Mouse (Mus musculus) adrenal gland, postnatal 4 days (tissue): Measurements from ENCODE around the gene Mettl24. TPM values are rescaled to one million over a fixed set of nuclear protein-coding genes. Genes with fewer than 3 reads are reported as not detected.

Experiments
- DNase-seq, 2 experiments: peaks; one replicate each; pipeline ENCODE4 v3.0.0; 2021 to 2022; ENCODE audit warnings: low spot score in 2 of 2, mixed read lengths in 2 of 2
- total RNA-seq, 2 experiments: library from RNA; stranded (reverse); gene quantifications; 2 replicates each; pipeline ENCODE4 v1.2.3; 2021

Gene Mettl24
- total RNA-seq, 2 experiments from 2014 or later = 9.3 to 9.9 TPM

GRCm38 (mm10) chr10:40683868-40684253 lies 779 bp downstream of the Mettl24 start:
- no peak for DNase-seq

GRCm38 (mm10) chr10:40684326-40684725 lies 1.2 kb downstream of the Mettl24 start:
- DNase-seq = no peak

GRCm38 (mm10) chr10:40685641-40686040 lies 2.6 kb downstream of the Mettl24 start:
- DNase-seq = no peak

- DNase-seq = no peak
These were observed 3.9 kb downstream of the Mettl24 start for GRCm38 (mm10) chr10:40686976-40687375.

- no peak for DNase-seq
These were observed 4.3 kb downstream of the Mettl24 start for GRCm38 (mm10) chr10:40687407-40687806.

- no peak for DNase-seq
These were observed 5.2 kb downstream of the Mettl24 start for GRCm38 (mm10) chr10:40688266-40688665.

GRCm38 (mm10) chr10:40688873-40689272 lies 5.8 kb downstream of the Mettl24 start:
- no peak for DNase-seq

GRCm38 (mm10) chr10:40698652-40699051 lies 15.6 kb downstream of the Mettl24 start:
- DNase-seq = no peak

- no peak for DNase-seq
These were observed 28.0 kb downstream of the Mettl24 start for GRCm38 (mm10) chr10:40711127-40711526.

GRCm38 (mm10) chr10:40713018-40713608 lies 30.0 kb downstream of the Mettl24 start:
- no peak for DNase-seq

- no peak for DNase-seq
These were observed 30.7 kb downstream of the Mettl24 start for GRCm38 (mm10) chr10:40713829-40714228.

GRCm38 (mm10) chr10:40715151-40715550 lies 32.1 kb downstream of the Mettl24 start:
- DNase-seq = no peak

GRCm38 (mm10) chr10:40716296-40716695 lies 33.2 kb downstream of the Mettl24 start:
- no peak for DNase-seq

- DNase-seq = no peak
These were observed 33.6 kb downstream of the Mettl24 start for GRCm38 (mm10) chr10:40716713-40717112.

- no peak for DNase-seq
These were observed 35.3 kb downstream of the Mettl24 start for GRCm38 (mm10) chr10:40718362-40718761.

- DNase-seq = no peak
These were observed 36.0 kb downstream of the Mettl24 start for GRCm38 (mm10) chr10:40719062-40719461.

GRCm38 (mm10) chr10:40720883-40721282 lies 37.8 kb downstream of the Mettl24 start:
- DNase-seq = no peak

- no peak for DNase-seq
These were observed 41.3 kb downstream of the Mettl24 start for GRCm38 (mm10) chr10:40724342-40724741.

- DNase-seq = no peak
These were observed 42.0 kb downstream of the Mettl24 start for GRCm38 (mm10) chr10:40725066-40725465.

GRCm38 (mm10) chr10:40725471-40725870 lies 42.4 kb downstream of the Mettl24 start:
- no peak for DNase-seq

- no peak for DNase-seq
These were observed 43.3 kb downstream of the Mettl24 start for GRCm38 (mm10) chr10:40726288-40726902.

- DNase-seq = no peak
These were observed 43.9 kb downstream of the Mettl24 start for GRCm38 (mm10) chr10:40726989-40727388.

- no peak for DNase-seq
These were observed 47.1 kb downstream of the Mettl24 start for GRCm38 (mm10) chr10:40730200-40730599.
